In genomic region chr7:18909797-18910196, GRCm38 (mm10) we compare ENCODE assay signal across 8 mouse cellular contexts. TPM values are rescaled to one million over a fixed set of nuclear protein-coding genes. Genes with fewer than 3 reads are reported as not detected.
DNase-seq lines count a peak whose midpoint lies in the region; ATAC-seq and TF ChIP-seq lines count a peak whose summit lies in the region.

No protein-coding gene starts in this region.

- no peaks in the 10 kb centered on the region for H3K9me3 ChIP-seq in lung, embryonic 14.5 days (ENCODE audit: low read depth, low read length)
- no peaks in the 10 kb centered on the region for H3K9me3 ChIP-seq in embryonic facial prominence, embryonic 15.5 days (replicated peaks)
- H3K9me3 ChIP-seq in limb, embryonic 10.5 days (replicated peaks) = no peaks in the 10 kb centered on the region
- H3K9me3 ChIP-seq in neural tube, embryonic 14.5 days (ENCODE audit: control insufficient read depth, low read length) = no peaks in the 10 kb centered on the region

- H3K36me3 ChIP-seq in lung, embryonic 14.5 days (ENCODE audit: insufficient read depth) = 0 out of 2 replicates have a peak, but pooled peaks cover 6% of the 10 kb centered on the region
- H3K36me3 ChIP-seq in embryonic facial prominence, embryonic 15.5 days = no peaks in the 10 kb centered on the region
- 0 out of 2 replicates have a peak, but pooled peaks cover 11% of the 10 kb centered on the region for H3K36me3 ChIP-seq in limb, embryonic 10.5 days
- H3K36me3 ChIP-seq in neural tube, embryonic 14.5 days (ENCODE audit: control insufficient read depth, insufficient read depth, low read length) = no peaks in the 10 kb centered on the region

- TF ChIP-seq CTCF in lung, embryonic 14.5 days (IDR thresholded peaks at IDR 0.05; ENCODE audit: low read depth) = no peak

- H3K9ac ChIP-seq in lung, embryonic 14.5 days = peak overlapping the region; percentile 67
- peak overlapping the region; percentile 53 for H3K9ac ChIP-seq in embryonic facial prominence, embryonic 15.5 days
- peak overlapping the region; percentile 48 for H3K9ac ChIP-seq in neural tube, embryonic 14.5 days (replicated peaks; ENCODE audit: low read depth, low read length)

- peaks cover 7% of the 10 kb centered on the region; the same call in 1 of the 2 replicates for H3K4me1 ChIP-seq in lung, embryonic 14.5 days (ENCODE audit: insufficient read depth)
- H3K4me1 ChIP-seq in embryonic facial prominence, embryonic 15.5 days = peaks cover 20% of the 10 kb centered on the region
- H3K4me1 ChIP-seq in limb, embryonic 10.5 days = peaks cover 17% of the 10 kb centered on the region
- H3K4me1 ChIP-seq in neural tube, embryonic 14.5 days (ENCODE audit: control insufficient read depth, insufficient read depth, low read length) = peaks cover 5% of the 10 kb centered on the region

- no peak overlapping the region for H3K27ac ChIP-seq in lung, embryonic 14.5 days (ENCODE audit: low read depth)
- 0 out of 2 replicates have a peak overlapping the region, but pooled peaks have one; percentile 41 for H3K27ac ChIP-seq in embryonic facial prominence, embryonic 15.5 days (replicated peaks)
- peak overlapping the region; percentile 79 for H3K27ac ChIP-seq in limb, embryonic 10.5 days
- H3K27ac ChIP-seq in neural tube, embryonic 14.5 days (ENCODE audit: low read depth, low read length) = no peak overlapping the region

- peak overlapping the region; percentile 75 for H3K4me2 ChIP-seq in lung, embryonic 14.5 days
- H3K4me2 ChIP-seq in embryonic facial prominence, embryonic 15.5 days (replicated peaks) = peak overlapping the region; percentile 63
- peak overlapping the region; percentile 66 for H3K4me2 ChIP-seq in neural tube, embryonic 14.5 days (ENCODE audit: low read depth, low read length)

- H3K4me3 ChIP-seq in lung, embryonic 14.5 days (ENCODE audit: low read depth, low read length) = peak overlapping the region; percentile 76
- peak overlapping the region; percentile 74 for H3K4me3 ChIP-seq in embryonic facial prominence, embryonic 15.5 days (replicated peaks)
- H3K4me3 ChIP-seq in limb, embryonic 10.5 days = peak overlapping the region; percentile 83
- peak overlapping the region; percentile 53 for H3K4me3 ChIP-seq in neural tube, embryonic 14.5 days (ENCODE audit: low read depth, low read length)

- intact Hi-C loops in left cerebral cortex, postnatal 36 days (cut with DNase I) = no loop called here

- DNase-seq in lung, embryonic 14.5 days = no peak
- DNase-seq in lung, postnatal 25 days (ENCODE audit: low spot score) = no peak
- no peak for DNase-seq in limb, embryonic 10.5 days (ENCODE audit: low spot score)
- no peak for DNase-seq in left cerebral cortex, postnatal 36 days (ENCODE audit: low spot score in 2 of 2)
- no peak for DNase-seq in urinary bladder, postnatal 4 days (ENCODE audit: low spot score in 2 of 2)
- DNase-seq in yolk sac, embryonic 10.5 days (ENCODE audit: low spot score) = no peak

- WGBS in lung, embryonic 14.5 days = 4% methylated on average over 17 of the region's 17 CpGs
- 6% methylated on average over 17 of the region's 17 CpGs for WGBS in embryonic facial prominence, embryonic 15.5 days
- 7% methylated on average over 17 of the region's 17 CpGs for WGBS in limb, embryonic 10.5 days
- 7% methylated on average over 17 of the region's 17 CpGs for WGBS in neural tube, embryonic 14.5 days

- peak; percentile 19 for ATAC-seq in lung, embryonic 14.5 days (ENCODE audit: insufficient read depth)
- no peak for ATAC-seq in embryonic facial prominence, embryonic 15.5 days (ENCODE audit: insufficient number of reproducible peaks, low FRiP score, low TSS enrichment, low read depth)
- ATAC-seq in neural tube, embryonic 14.5 days (ENCODE audit: low read depth) = no peak

- H3K27me3 ChIP-seq in lung, embryonic 14.5 days (ENCODE audit: insufficient read depth, low read length) = no peaks in the 10 kb centered on the region
- H3K27me3 ChIP-seq in embryonic facial prominence, embryonic 15.5 days = no peaks in the 10 kb centered on the region
- H3K27me3 ChIP-seq in limb, embryonic 10.5 days (ENCODE audit: low read depth, poor library complexity, severe bottlenecking) = no peaks in the 10 kb centered on the region
- no peaks in the 10 kb centered on the region for H3K27me3 ChIP-seq in neural tube, embryonic 14.5 days (ENCODE audit: control insufficient read depth, insufficient read depth, low read length)

RNA-seq across cellular contexts. Expression of gene Ccdc61, which starts 0.4 kb away (rescaled TPM):
- polyA plus RNA-seq in lung, embryonic 14.5 days (2014; fragmentation: Nextera tagmentation; extraction: Ambion mirVana) = 20.4 and 24.7 TPM in 2 replicates
- 31.8 and 40.3 TPM in 2 replicates for polyA plus RNA-seq in embryonic facial prominence, embryonic 15.5 days (2015; fragmentation: Nextera tagmentation; extraction: Ambion mirVana)
- polyA plus RNA-seq in limb, embryonic 10.5 days (2016; fragmentation: Nextera tagmentation; extraction: Ambion mirVana) = 34.1 and 37.6 TPM in 2 replicates
- 17.6 and 20.2 TPM in 2 replicates for polyA plus RNA-seq in neural tube, embryonic 14.5 days (2014; fragmentation: Nextera tagmentation; extraction: Ambion mirVana)
- total RNA-seq in left cerebral cortex, postnatal 36 days (2021) = 10 to 100 TPM; 10.6 to 11.0 TPM

RNA-seq across cellular contexts. Expression of gene Nova2, which starts 15.9 kb away (rescaled TPM):
- polyA plus RNA-seq in lung, embryonic 14.5 days (2014; fragmentation: Nextera tagmentation; extraction: Ambion mirVana) = 1.2 TPM in 2 replicates
- polyA plus RNA-seq in embryonic facial prominence, embryonic 15.5 days (2015; fragmentation: Nextera tagmentation; extraction: Ambion mirVana) = 0.56 and 0.60 TPM in 2 replicates
- 0.23 and 0.28 TPM in 2 replicates for polyA plus RNA-seq in limb, embryonic 10.5 days (2016; fragmentation: Nextera tagmentation; extraction: Ambion mirVana)
- polyA plus RNA-seq in neural tube, embryonic 14.5 days (2014; fragmentation: Nextera tagmentation; extraction: Ambion mirVana) = 17.1 and 18.4 TPM in 2 replicates
- 10 to 100 TPM; 75.3 to 88.8 TPM for total RNA-seq in left cerebral cortex, postnatal 36 days (2021)

RNA-seq across cellular contexts. Expression of gene Pglyrp1, which starts 38.7 kb away (rescaled TPM):
- polyA plus RNA-seq in lung, embryonic 14.5 days (2014; fragmentation: Nextera tagmentation; extraction: Ambion mirVana) = 2.5 and 2.6 TPM in 2 replicates
- 9.7 and 16.3 TPM in 2 replicates for polyA plus RNA-seq in embryonic facial prominence, embryonic 15.5 days (2015; fragmentation: Nextera tagmentation; extraction: Ambion mirVana)
- 0.33 and 0.58 TPM in 2 replicates for polyA plus RNA-seq in limb, embryonic 10.5 days (2016; fragmentation: Nextera tagmentation; extraction: Ambion mirVana)
- 18.3 and 18.7 TPM in 2 replicates for polyA plus RNA-seq in neural tube, embryonic 14.5 days (2014; fragmentation: Nextera tagmentation; extraction: Ambion mirVana)
- total RNA-seq in left cerebral cortex, postnatal 36 days (2021) = 10 to 100 TPM; 20.5 to 21.9 TPM

Comparison
In these comparisons a context has a peak if more than half of its experiments do, and no peak if none do; other contexts are left out.
1. H3K27ac ChIP-seq: peak in embryonic facial prominence, embryonic 15.5 days (single experiment) and limb, embryonic 10.5 days (single experiment); none in lung, embryonic 14.5 days (single experiment) and neural tube, embryonic 14.5 days (single experiment).
2. Peak in every context shown above with its lines, with median percentiles within 50 percentile points of each other: H3K4me2 ChIP-seq, H3K4me3 ChIP-seq and H3K9ac ChIP-seq.